Mouse (Mus musculus): ENCODE measurements around the gene Rnf126. TPM values are rescaled to one million over a fixed set of nuclear protein-coding genes. Genes with fewer than 3 reads are reported as not detected.

Gene Rnf126
- polyA plus RNA-seq (2012; rRNA removed): 118 and 136 TPM in 2 replicates

GRCm38 (mm10) chr10:79766508-79767325 is at the start of gene Rnf126:
Gene Rnf126, minus strand, starts transcription at chr10:79766952.

GRCm38 (mm10) chr10:79793051-79793737 is 26.4 kb upstream of the Rnf126 start, which contains the start of gene Palm:
Gene Palm, plus strand, starts transcription at chr10:79793572.

GRCm38 (mm10) chr10:79790861-79791260 is 24.1 kb upstream of the Rnf126 start, which contains the start of gene Prss57:
Gene Prss57, minus strand, starts transcription at chr10:79790961.

GRCm38 (mm10) chr10:79777103-79777531 is 10.4 kb upstream of the Rnf126 start, which contains the start of gene Fstl3:
Gene Fstl3, plus strand, starts transcription at chr10:79777272.

GRCm38 (mm10) chr10:79754856-79755516 is 11.8 kb downstream of the Rnf126 start, which contains the start of gene Fgf22:
Gene Fgf22, plus strand, starts transcription at chr10:79755076.

GRCm38 (mm10) chr10:79745898-79746773 is 20.6 kb downstream of the Rnf126 start, which contains the start of gene Polrmt:
Gene Polrmt, minus strand, starts transcription at chr10:79746581.

GRCm38 (mm10) chr10:79716254-79716987 is 50.3 kb downstream of the Rnf126 start, which contains the start of gene Hcn2:
Gene Hcn2, plus strand, starts transcription at chr10:79716634.

Other genes starting within 250 kb of the Rnf126 start
- gene Plpp2, start 233.2 kb downstream of the Rnf126 start, polyA plus RNA-seq (2012; rRNA removed): 10.9 and 12.4 TPM in 2 replicates
- 106 and 121 TPM in 2 replicates for gene Mier2, start 211.8 kb downstream of the Rnf126 start, polyA plus RNA-seq (2012; rRNA removed)
- gene Theg, start 179.6 kb downstream of the Rnf126 start, polyA plus RNA-seq (2012; rRNA removed): 0.09 TPM in 1 of 2 replicates, not detected in the other
- 16.1 and 17.1 TPM in 2 replicates for gene C2cd4c, start 152.9 kb downstream of the Rnf126 start, polyA plus RNA-seq (2012; rRNA removed)
- gene Shc2, start 129.0 kb downstream of the Rnf126 start, polyA plus RNA-seq (2012; rRNA removed): 63.2 and 63.8 TPM in 2 replicates
- gene Odf3l2, start 121.2 kb downstream of the Rnf126 start, polyA plus RNA-seq (2012; rRNA removed): 0.11 and 0.18 TPM in 2 replicates
- 0.33 and 0.56 TPM in 2 replicates for gene Madcam1, start 102.4 kb downstream of the Rnf126 start, polyA plus RNA-seq (2012; rRNA removed)
- 64.1 and 65.6 TPM in 2 replicates for gene Tpgs1, start 97.6 kb downstream of the Rnf126 start, polyA plus RNA-seq (2012; rRNA removed)
- 85.1 and 93.1 TPM in 2 replicates for gene Cdc34, start 84.8 kb downstream of the Rnf126 start, polyA plus RNA-seq (2012; rRNA removed)
- gene Gzmm, start 77.9 kb downstream of the Rnf126 start, polyA plus RNA-seq (2012; rRNA removed): 2.0 and 2.2 TPM in 2 replicates
- 919 and 923 TPM in 2 replicates for gene Bsg, start 62.5 kb downstream of the Rnf126 start, polyA plus RNA-seq (2012; rRNA removed)
- gene Hcn2, start 50.3 kb downstream of the Rnf126 start, polyA plus RNA-seq (2012; rRNA removed): 22.0 and 26.6 TPM in 2 replicates
- gene Polrmt, start 20.4 kb downstream of the Rnf126 start, polyA plus RNA-seq (2012; rRNA removed): 53.8 and 57.3 TPM in 2 replicates
- 1.0 and 1.1 TPM in 2 replicates for gene Fgf22, start 11.9 kb downstream of the Rnf126 start, polyA plus RNA-seq (2012; rRNA removed)
- 3.5 and 4.5 TPM in 2 replicates for gene Fstl3, start 10.3 kb upstream of the Rnf126 start, polyA plus RNA-seq (2012; rRNA removed)
- 0.26 and 0.39 TPM in 2 replicates for gene Prss57, start 24.0 kb upstream of the Rnf126 start, polyA plus RNA-seq (2012; rRNA removed)
- gene Palm, start 26.6 kb upstream of the Rnf126 start, polyA plus RNA-seq (2012; rRNA removed): 177 and 219 TPM in 2 replicates
- 0.54 and 0.57 TPM in 2 replicates for gene Misp, start 54.0 kb upstream of the Rnf126 start, polyA plus RNA-seq (2012; rRNA removed)
- gene Ptbp1, start 87.5 kb upstream of the Rnf126 start, polyA plus RNA-seq (2012; rRNA removed): 82.1 and 86.6 TPM in 2 replicates
- gene Prtn3, start 107.5 kb upstream of the Rnf126 start, polyA plus RNA-seq (2012; rRNA removed): 15.8 and 16.7 TPM in 2 replicates
- 680 and 811 TPM in 2 replicates for gene Plppr3, start 107.7 kb upstream of the Rnf126 start, polyA plus RNA-seq (2012; rRNA removed)
- gene Elane, start 119.3 kb upstream of the Rnf126 start, polyA plus RNA-seq (2012; rRNA removed): not detected in 2 replicates
- gene Cfd, start 123.9 kb upstream of the Rnf126 start, polyA plus RNA-seq (2012; rRNA removed): 0.34 and 0.37 TPM in 2 replicates
- 53.6 and 60.9 TPM in 2 replicates for gene Med16, start 142.0 kb upstream of the Rnf126 start, polyA plus RNA-seq (2012; rRNA removed)
- gene Gm26602, start 143.9 kb upstream of the Rnf126 start, polyA plus RNA-seq (2012; rRNA removed): not detected in 2 replicates
- gene Kiss1r, start 150.0 kb upstream of the Rnf126 start, polyA plus RNA-seq (2012; rRNA removed): 6.1 and 6.5 TPM in 2 replicates
- 172 and 208 TPM in 2 replicates for gene R3hdm4, start 154.3 kb upstream of the Rnf126 start, polyA plus RNA-seq (2012; rRNA removed)
- gene Arid3a, start 160.1 kb upstream of the Rnf126 start, polyA plus RNA-seq (2012; rRNA removed): 4.2 TPM in 2 replicates
- gene Wdr18, start 193.2 kb upstream of the Rnf126 start, polyA plus RNA-seq (2012; rRNA removed): 67.9 and 76.6 TPM in 2 replicates
- gene Grin3b, start 203.8 kb upstream of the Rnf126 start, polyA plus RNA-seq (2012; rRNA removed): 0.40 and 0.45 TPM in 2 replicates
- 200 and 218 TPM in 2 replicates for gene Tmem259, start 217.4 kb upstream of the Rnf126 start, polyA plus RNA-seq (2012; rRNA removed)
- 18.9 and 19.8 TPM in 2 replicates for gene Cnn2, start 221.6 kb upstream of the Rnf126 start, polyA plus RNA-seq (2012; rRNA removed)
- gene Abca7, start 229.5 kb upstream of the Rnf126 start, polyA plus RNA-seq (2012; rRNA removed): 7.1 and 7.5 TPM in 2 replicates
- gene Arhgap45, start 249.7 kb upstream of the Rnf126 start, polyA plus RNA-seq (2012; rRNA removed): 2.2 and 2.4 TPM in 2 replicates

Data from central nervous system, embryonic 18 days (tissue).